Mouse (Mus musculus) brain, embryonic 14.5 days (tissue): ENCODE results near the gene Pi16.

ENCODE experiments used
- CTCF ChIP-seq: fragments of 200-500 bp; IDR thresholded peaks from 2 replicates; pipeline ENCODE4 v1.5.1; 2012; ENCODE audit warnings: inconsistent platforms, mild to moderate bottlenecking, moderate library complexity, borderline replicate concordance; ENCODE audit not compliant: insufficient read depth, insufficient read length; ENCODE audit errors: extremely low read depth
- POLR2A ChIP-seq: fragments of 200-500 bp; IDR thresholded peaks from 2 replicates; pipeline ENCODE4 v1.6.1; 2012; ENCODE audit warnings: mild to moderate bottlenecking, inconsistent platforms, borderline replicate concordance; ENCODE audit not compliant: poor library complexity, insufficient read depth, insufficient read length, severe bottlenecking; ENCODE audit errors: extremely low read depth

- TF ChIP-seq CTCF (no peak), POLR2A (no peak)
These were observed 44.7 kb downstream of the Pi16 start for GRCm38 (mm10) chr17:29361982-29362691.
